Mouse (Mus musculus): ENCODE results near the gene Babam2.

DNA sequence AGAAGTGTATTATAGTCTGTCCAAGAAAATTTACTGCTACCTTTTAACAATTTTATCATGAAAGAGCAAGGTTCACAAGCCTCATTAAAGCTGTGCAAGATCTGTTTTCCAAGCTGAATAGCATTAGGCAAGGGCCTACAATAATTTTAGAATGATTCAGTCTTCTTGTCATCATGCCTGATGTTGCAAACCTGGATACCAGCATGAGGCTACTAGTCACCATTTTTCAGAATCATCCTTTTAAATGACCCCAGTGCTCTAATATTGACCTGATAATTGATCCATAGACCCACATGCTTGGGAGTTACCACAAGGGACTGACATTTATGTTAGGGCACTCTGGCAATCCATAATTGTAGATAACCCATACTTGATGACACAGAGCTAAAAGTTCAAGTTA lies 149.5 kb downstream of the Babam2 start:
- TF ChIP-seq CTCF (IDR thresholded peaks at IDR 0.05; ENCODE audit: low read depth, low read length) (no peak), GATA1 (IDR thresholded peaks at IDR 0.05; ENCODE audit: borderline replicate concordance, low read length) (no peak), TAL1 (conservative IDR thresholded peaks at IDR 0.05; ENCODE audit: low read depth, low read length) (no peak)
